Mouse (Mus musculus): Measurements from ENCODE around the gene Cdkn1c. TPM values are rescaled to one million over a fixed set of nuclear protein-coding genes. Genes with fewer than 3 reads are reported as not detected.

The Cdkn1c gene
- polyA plus RNA-seq, 1 experiment from 2014 or later: 675 TPM

DNA sequence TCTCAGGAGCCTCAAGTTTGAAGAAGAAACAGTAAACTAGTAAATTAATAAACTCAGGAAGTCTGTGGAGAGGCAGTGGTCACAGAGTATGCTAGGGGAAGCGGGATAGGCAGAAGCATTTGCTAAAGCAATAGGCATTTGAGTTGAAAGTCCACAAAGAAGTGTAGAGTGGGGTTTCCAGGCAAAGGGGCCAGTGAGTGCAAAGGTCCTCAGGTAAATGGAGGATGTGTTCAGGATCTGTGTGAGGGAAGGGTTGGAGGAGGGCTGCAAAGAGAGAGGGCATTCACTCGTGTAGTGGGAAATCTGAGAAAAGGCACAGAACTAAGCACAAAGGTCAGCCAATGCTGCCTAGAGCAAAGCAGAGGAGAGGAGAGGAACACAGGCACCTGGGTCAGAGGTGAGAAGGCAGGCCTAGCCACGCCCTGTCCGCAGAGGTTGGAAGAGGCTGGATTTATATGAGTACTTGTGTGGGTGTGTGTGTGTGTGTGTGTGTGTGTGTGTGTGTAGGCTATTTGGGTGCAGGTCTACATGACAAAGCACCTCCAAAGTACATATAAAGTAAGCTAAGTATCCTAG is 41.2 kb downstream of the Cdkn1c start:
- H3K36me3 ChIP-seq (ENCODE audit: insufficient read depth, low read length): no peaks in the 10 kb centered on the region
- no peak overlapping the region for H3K27ac ChIP-seq (ENCODE audit: low read length)
- H3K4me3 ChIP-seq (ENCODE audit: low read length): no peak overlapping the region
- no peaks in the 10 kb centered on the region for H3K9me3 ChIP-seq (ENCODE audit: low read length)
- no peaks in the 10 kb centered on the region for H3K27me3 ChIP-seq (ENCODE audit: insufficient read depth, low read length)
- H3K9ac ChIP-seq (replicated peaks; ENCODE audit: low read length): no peak overlapping the region
- H3K4me1 ChIP-seq (ENCODE audit: insufficient read depth, low read length): peaks cover 6% of the 10 kb centered on the region
- peak; percentile 60; the same call in 1 of the 2 replicates for ATAC-seq (ENCODE audit: low FRiP score, low TSS enrichment)
- no peak overlapping the region for H3K4me2 ChIP-seq (replicated peaks; ENCODE audit: low read depth, low read length)
- 71% methylated on average over 4 of the region's 4 CpGs for WGBS

- Histone ChIP-seq H3K9me3 (ENCODE audit: low read length) (no peaks in the 10 kb centered on the region), H3K4me2 (replicated peaks; ENCODE audit: low read depth, low read length) (no peak overlapping the region), H3K9ac (replicated peaks; ENCODE audit: low read length) (no peak overlapping the region), H3K36me3 (ENCODE audit: insufficient read depth, low read length) (no peaks in the 10 kb centered on the region), H3K4me1 (ENCODE audit: insufficient read depth, low read length) (peaks cover 8% of the 10 kb centered on the region), H3K27ac (ENCODE audit: low read length) (no peak overlapping the region), H3K4me3 (ENCODE audit: low read length) (no peak overlapping the region), H3K27me3 (ENCODE audit: insufficient read depth, low read length) (no peaks in the 10 kb centered on the region)
- ATAC-seq (ENCODE audit: low FRiP score, low TSS enrichment): no peak
- 67% methylated on average over 5 of the region's 5 CpGs for WGBS
Measured at GRCm38 (mm10) chr7:143417875-143418274, 43.0 kb downstream of the Cdkn1c start.

- 58% methylated on average over 12 of the region's 12 CpGs for WGBS
- Histone ChIP-seq H3K4me1 (ENCODE audit: insufficient read depth, low read length) (peaks cover 8% of the 10 kb centered on the region), H3K4me2 (replicated peaks; ENCODE audit: low read depth, low read length) (no peak overlapping the region), H3K4me3 (ENCODE audit: low read length) (no peak overlapping the region), H3K27me3 (ENCODE audit: insufficient read depth, low read length) (no peaks in the 10 kb centered on the region), H3K9me3 (ENCODE audit: low read length) (no peaks in the 10 kb centered on the region), H3K36me3 (ENCODE audit: insufficient read depth, low read length) (no peaks in the 10 kb centered on the region), H3K27ac (ENCODE audit: low read length) (no peak overlapping the region), H3K9ac (replicated peaks; ENCODE audit: low read length) (no peak overlapping the region)
- ATAC-seq (ENCODE audit: low FRiP score, low TSS enrichment): no peak
Measured at GRCm38 (mm10) chr7:143416406-143416805, 44.4 kb downstream of the Cdkn1c start.

DNA sequence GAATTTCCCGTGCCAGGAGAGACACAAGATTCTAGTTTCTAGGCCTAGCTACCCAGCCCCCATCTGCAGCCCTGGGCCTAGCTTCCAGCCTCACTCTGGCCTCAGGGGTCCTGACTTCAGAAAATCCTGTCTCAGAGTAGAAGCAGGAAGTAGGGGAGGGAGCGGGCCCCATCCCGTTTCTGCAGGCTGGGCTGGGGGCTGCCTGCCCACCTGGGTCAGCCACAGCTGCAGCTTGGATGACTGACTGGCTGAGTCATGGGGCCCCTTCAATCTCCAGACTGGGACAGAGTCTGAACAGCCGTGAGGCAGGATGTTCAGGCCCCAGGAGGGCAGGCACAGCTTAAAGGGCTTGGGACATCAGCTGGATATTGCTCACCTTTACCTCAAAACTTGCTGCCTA is 45.8 kb downstream of the Cdkn1c start:
- WGBS: 26% methylated on average over 4 of the region's 4 CpGs
- H3K9me3 ChIP-seq (ENCODE audit: low read length): no peaks in the 10 kb centered on the region
- no peaks in the 10 kb centered on the region for H3K27me3 ChIP-seq (ENCODE audit: insufficient read depth, low read length)
- no peaks in the 10 kb centered on the region for H3K36me3 ChIP-seq (ENCODE audit: insufficient read depth, low read length)
- no peak for ATAC-seq (ENCODE audit: low FRiP score, low TSS enrichment)
- H3K27ac ChIP-seq (ENCODE audit: low read length): no peak overlapping the region
- H3K4me3 ChIP-seq (ENCODE audit: low read length): no peak overlapping the region
- peaks cover 8% of the 10 kb centered on the region for H3K4me1 ChIP-seq (ENCODE audit: insufficient read depth, low read length)
- H3K4me2 ChIP-seq (replicated peaks; ENCODE audit: low read depth, low read length): no peak overlapping the region
- H3K9ac ChIP-seq (replicated peaks; ENCODE audit: low read length): no peak overlapping the region

GRCm38 (mm10) chr7:143412606-143413005 is 48.2 kb downstream of the Cdkn1c start:
- Histone ChIP-seq H3K9me3 (ENCODE audit: low read length) (no peaks in the 10 kb centered on the region), H3K4me3 (ENCODE audit: low read length) (no peak overlapping the region), H3K27me3 (ENCODE audit: insufficient read depth, low read length) (no peaks in the 10 kb centered on the region), H3K4me1 (ENCODE audit: insufficient read depth, low read length) (peaks cover 22% of the 10 kb centered on the region), H3K4me2 (replicated peaks; ENCODE audit: low read depth, low read length) (no peak overlapping the region), H3K27ac (ENCODE audit: low read length) (no peak overlapping the region), H3K9ac (replicated peaks; ENCODE audit: low read length) (no peak overlapping the region), H3K36me3 (ENCODE audit: insufficient read depth, low read length) (no peaks in the 10 kb centered on the region)
- no peak for ATAC-seq (ENCODE audit: low FRiP score, low TSS enrichment)
- WGBS: 70% methylated on average over 6 of the region's 6 CpGs

DNA sequence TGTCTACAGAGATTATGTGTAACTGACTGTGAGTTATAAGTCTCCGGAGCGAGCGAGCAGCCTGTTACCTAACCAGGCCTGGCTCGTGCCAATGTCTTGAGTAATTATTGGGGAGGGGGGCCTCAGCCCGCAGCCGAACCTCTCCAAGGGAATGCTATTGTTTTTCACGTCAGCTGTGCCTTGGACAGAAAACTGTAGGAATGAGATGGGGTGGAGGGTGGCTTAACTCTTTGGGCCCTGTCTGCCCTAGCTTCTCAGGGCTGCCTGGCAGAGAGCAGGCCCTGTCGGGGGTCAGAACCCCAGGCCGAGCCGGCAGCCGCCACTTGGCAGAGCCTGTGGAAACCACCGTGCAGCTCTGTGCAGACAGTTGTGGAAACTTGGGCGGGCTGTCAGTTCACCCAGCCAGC is 52.2 kb downstream of the Cdkn1c start:
- ATAC-seq (ENCODE audit: low FRiP score, low TSS enrichment): peak; percentile 32; the same call in 1 of the 2 replicates
- Histone ChIP-seq H3K4me1 (ENCODE audit: insufficient read depth, low read length) (peaks cover 15% of the 10 kb centered on the region), H3K4me2 (replicated peaks; ENCODE audit: low read depth, low read length) (no peak overlapping the region)

More for the DNA sequence above, 52.2 kb downstream of the Cdkn1c start:
- 0 out of 2 replicates have a peak overlapping the region, but pooled peaks have one; percentile 27 for H3K27ac ChIP-seq (ENCODE audit: low read length)
- H3K9ac ChIP-seq (replicated peaks; ENCODE audit: low read length): no peak overlapping the region; the same call in 1 of the 2 replicates
- WGBS: 52% methylated on average over 13 of the region's 13 CpGs
- no peak overlapping the region for H3K4me3 ChIP-seq (ENCODE audit: low read length)
- no peaks in the 10 kb centered on the region for H3K27me3 ChIP-seq (ENCODE audit: insufficient read depth, low read length)
- H3K36me3 ChIP-seq (ENCODE audit: insufficient read depth, low read length): no peaks in the 10 kb centered on the region
- no peaks in the 10 kb centered on the region for H3K9me3 ChIP-seq (ENCODE audit: low read length)

Other genes with a start within 250 kb of the Cdkn1c start
- 7.2 and 8.3 TPM in 2 replicates for gene Slc22a18, start 12.7 kb upstream of the Cdkn1c start, polyA plus RNA-seq (2015; fragmentation: Nextera tagmentation; extraction: Ambion mirVana)
- 9.1 and 10.4 TPM in 2 replicates for gene Phlda2, start 42.1 kb upstream of the Cdkn1c start, polyA plus RNA-seq (2015; fragmentation: Nextera tagmentation; extraction: Ambion mirVana)
- gene Nap1l4, start 88.1 kb upstream of the Cdkn1c start, polyA plus RNA-seq (2015; fragmentation: Nextera tagmentation; extraction: Ambion mirVana): 291 and 292 TPM in 2 replicates
- 72.3 and 74.2 TPM in 2 replicates for gene Cars, start 139.0 kb upstream of the Cdkn1c start, polyA plus RNA-seq (2015; fragmentation: Nextera tagmentation; extraction: Ambion mirVana)
- 0.51 and 0.56 TPM in 2 replicates for gene Tnfrsf26, start 167.7 kb upstream of the Cdkn1c start, polyA plus RNA-seq (2015; fragmentation: Nextera tagmentation; extraction: Ambion mirVana)
- gene Tnfrsf22, start 188.6 kb upstream of the Cdkn1c start, polyA plus RNA-seq (2015; fragmentation: Nextera tagmentation; extraction: Ambion mirVana): 10.0 and 12.3 TPM in 2 replicates
- 1.6 and 1.9 TPM in 2 replicates for gene Tnfrsf23, start 224.8 kb upstream of the Cdkn1c start, polyA plus RNA-seq (2015; fragmentation: Nextera tagmentation; extraction: Ambion mirVana)